Mouse (Mus musculus): ENCODE measurements around the gene Mbd3.
A peak's percentile ranks its signal among the peaks of the same experiment; 100 is the strongest.

Mbd3 gene

DNA sequence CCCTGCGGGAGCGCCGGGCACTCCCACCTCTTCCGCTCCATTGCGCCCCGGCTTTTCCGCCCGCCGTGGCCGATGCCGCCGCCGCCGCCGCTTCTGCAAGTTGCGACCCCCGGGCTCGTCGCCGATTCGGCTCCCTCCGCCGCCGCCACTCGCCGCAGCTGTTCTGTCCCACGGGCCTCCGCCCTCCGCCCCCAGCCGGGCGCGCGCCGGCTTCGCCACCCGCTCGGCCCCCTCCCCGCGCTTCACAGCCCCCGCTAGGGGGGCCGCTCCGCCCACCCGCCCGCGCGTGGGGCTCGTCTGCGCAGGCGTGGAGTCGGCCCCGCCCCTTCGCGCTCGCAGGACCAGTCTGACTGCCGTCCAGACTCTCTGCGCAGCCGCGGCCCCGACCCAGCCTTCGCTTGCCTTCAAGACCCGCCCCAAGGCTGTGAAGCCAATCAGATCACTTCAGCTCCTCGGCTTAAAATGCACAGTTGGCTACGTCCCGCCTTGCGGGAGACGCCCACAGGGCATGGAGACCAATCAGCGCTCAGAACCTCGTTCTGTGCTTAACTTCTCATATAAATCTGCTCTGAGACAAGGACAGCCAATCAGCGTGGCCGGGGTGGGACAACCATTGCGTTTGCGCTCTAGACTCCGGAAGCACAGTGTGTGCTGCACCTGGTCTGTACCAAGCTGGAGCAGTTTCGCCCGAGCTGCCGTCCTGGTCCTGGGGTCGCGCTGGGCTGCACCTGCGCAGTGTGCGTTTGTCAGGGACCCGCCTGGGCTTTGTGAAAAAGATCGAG is at the start of gene Mbd3:
Gene Mbd3 (minus strand): TSS at position 360 of the 782 bp plus-strand sequence.
- DNase-seq (ENCODE audit: low read depth, low spot score): peak; percentile 100

GRCm38 (mm10) chr10:80445898-80446601 is 46.7 kb upstream of the Mbd3 start:
- peak; percentile 83 for DNase-seq (ENCODE audit: low read depth, low spot score)

DNA sequence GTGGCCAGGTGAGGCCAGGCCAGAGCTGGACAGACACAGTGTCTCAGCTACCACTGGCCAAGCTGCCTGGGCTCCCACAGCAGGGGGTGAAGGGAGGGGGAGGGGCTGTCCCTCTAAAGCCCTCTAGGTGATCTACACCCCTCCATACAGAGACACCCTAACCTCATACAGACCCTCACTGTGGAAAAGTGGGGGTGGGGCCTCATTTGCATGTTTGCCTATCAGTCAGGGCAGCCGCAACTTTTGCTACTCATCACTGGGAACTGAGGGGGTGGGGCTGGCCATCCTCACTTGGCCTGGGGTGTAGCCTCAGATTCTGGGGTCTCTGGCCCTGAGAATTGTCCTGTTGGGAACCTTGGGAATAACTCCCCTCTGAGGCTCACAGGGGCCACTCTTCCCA is 45.7 kb upstream of the Mbd3 start:
- DNase-seq (ENCODE audit: low read depth, low spot score): no peak

GRCm38 (mm10) chr10:80444339-80445045 is 45.1 kb upstream of the Mbd3 start:
- no peak for DNase-seq (ENCODE audit: low read depth, low spot score)

GRCm38 (mm10) chr10:80443575-80444278 is 44.4 kb upstream of the Mbd3 start:
- DNase-seq (ENCODE audit: low read depth, low spot score): no peak

- DNase-seq (ENCODE audit: low read depth, low spot score): no peak
Measured at GRCm38 (mm10) chr10:80442989-80443388, 43.6 kb upstream of the Mbd3 start.

- no peak for DNase-seq (ENCODE audit: low read depth, low spot score)
Measured at GRCm38 (mm10) chr10:80441598-80441997, 42.2 kb upstream of the Mbd3 start.

DNA sequence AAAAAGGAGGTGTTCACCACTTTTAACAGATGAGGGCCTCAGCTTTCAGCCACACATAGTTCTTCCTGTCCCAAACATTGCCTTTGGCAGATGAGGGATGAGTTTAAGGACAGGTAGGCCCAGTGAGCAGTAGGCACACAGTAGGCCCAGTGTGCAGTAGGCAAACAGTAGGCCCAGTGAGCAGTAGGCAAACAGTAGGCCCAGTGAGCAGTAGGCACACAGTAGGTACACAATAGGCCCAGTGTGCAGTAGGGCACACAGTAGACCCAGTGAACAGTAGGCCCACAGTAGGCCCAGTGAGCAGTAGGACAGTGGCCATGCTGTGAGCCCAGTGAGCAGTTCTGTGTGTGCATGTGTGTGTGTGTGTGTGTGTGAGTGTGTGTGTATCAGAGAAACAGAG is 40.7 kb upstream of the Mbd3 start:
- DNase-seq (ENCODE audit: low read depth, low spot score): no peak

- no peak for DNase-seq (ENCODE audit: low read depth, low spot score)
Measured at GRCm38 (mm10) chr10:80437973-80438372, 38.6 kb upstream of the Mbd3 start.

DNA sequence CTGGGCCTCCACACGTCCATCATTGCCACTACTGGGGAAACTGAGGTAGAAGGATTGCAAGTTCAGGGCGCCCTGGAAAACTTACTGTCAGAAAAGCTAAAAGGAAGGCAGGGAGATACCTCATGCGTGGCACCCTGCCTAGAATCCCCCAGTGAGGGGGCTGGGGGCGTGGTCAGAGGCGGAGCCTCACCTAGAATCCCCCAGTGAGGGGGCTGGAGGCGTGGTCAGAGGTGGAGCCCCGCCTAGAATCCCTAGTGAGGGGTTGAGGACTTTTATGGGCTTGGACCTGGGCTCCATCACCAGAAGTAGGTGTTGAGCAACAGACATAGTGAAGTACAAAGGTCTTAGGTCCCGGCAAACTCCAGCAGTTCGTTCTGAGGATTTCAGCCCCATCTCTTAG is 36.9 kb upstream of the Mbd3 start:
- DNase-seq (ENCODE audit: low read depth, low spot score): no peak

GRCm38 (mm10) chr10:80435764-80436163 is 36.4 kb upstream of the Mbd3 start:
- DNase-seq (ENCODE audit: low read depth, low spot score): no peak

- no peak for DNase-seq (ENCODE audit: low read depth, low spot score)
Measured at GRCm38 (mm10) chr10:80434823-80435222, 35.5 kb upstream of the Mbd3 start.

DNA sequence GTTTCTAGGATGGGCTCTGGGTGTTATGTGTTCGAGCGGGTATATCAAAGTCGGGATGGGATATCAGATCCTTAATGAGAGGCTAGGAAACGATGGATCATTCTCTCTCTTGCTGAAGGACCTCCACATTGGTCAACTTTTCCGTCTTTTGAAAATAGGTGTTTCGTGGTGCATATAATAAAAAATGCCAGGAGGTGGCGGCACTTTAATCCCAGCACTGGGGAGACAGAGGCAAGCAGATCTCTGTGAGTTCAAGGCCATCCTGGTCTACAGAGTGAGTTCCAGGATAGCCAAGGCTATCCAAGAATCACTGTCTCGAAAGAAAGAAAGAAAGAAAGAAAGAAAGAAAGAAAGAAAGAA is 34.9 kb upstream of the Mbd3 start:
- DNase-seq (ENCODE audit: low read depth, low spot score): no peak

DNA sequence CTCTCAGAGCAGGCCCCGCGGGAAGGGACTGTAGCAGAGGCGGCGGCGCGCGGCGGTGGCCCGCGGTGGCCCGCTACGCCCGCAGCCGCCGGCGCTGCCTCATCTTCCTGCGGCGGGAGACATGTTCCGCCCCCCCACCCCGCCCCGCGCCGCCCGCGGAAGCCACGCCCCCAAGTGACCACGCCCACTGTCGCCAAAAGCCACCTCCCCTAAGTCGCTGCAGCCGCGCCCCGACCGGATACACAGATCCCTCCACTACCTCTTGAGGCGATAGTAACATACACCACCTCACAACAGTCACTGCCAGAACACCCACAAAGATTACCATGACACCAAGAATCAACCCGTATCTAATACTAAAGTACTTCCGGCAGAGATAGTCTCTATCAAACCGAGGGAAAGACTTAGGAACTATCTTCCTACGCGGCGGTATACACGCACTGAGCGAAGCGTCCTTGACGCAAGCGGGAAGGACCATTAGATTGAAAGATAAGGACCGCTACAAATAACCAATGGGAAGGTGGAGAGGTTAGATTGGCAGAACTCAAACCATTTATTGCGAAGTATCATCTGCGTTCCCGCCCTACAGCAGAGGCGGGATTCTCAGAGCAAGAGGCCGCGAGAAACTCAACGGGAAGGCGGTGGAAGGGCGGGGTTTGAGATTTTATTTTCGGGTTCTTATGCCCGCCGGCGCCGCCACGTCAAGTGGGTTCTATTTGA is 34.3 kb upstream of the Mbd3 start, which contains the start of gene Tcf3:
Gene Tcf3 (minus strand): TSS at position 135 of the 720 bp plus-strand sequence.
- peak; percentile 98 for DNase-seq (ENCODE audit: low read depth, low spot score)

DNA sequence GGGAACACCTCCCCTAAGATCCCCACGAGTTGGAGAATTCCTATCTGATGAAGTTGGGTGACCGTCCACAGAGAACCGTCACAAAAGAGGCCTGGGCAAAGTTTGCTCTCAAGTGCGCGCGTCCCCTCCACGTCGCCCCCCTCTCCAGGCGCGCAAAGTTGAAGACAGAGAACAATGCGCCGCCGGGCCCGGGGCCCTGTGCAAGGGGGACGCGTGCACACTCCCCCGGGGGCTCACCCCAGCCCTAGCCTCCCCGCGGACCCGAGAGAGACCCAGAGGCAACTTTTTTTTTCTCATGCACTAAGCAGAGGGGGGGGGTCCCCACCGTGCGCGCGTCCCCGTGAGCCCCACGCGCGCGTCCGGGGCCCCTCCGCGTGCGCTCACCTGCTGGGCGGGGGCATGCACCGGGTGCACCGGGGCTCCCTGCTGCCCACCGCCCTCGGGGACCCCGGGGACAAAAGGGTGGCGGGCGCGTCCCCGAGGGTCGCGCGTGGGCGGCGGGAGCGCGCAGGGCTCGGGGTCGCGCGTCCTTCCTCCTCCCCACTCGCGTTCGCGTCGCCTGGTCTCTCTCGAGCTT is 33.7 kb upstream of the Mbd3 start:
- peak; percentile 37 for DNase-seq (ENCODE audit: low read depth, low spot score)

DNA sequence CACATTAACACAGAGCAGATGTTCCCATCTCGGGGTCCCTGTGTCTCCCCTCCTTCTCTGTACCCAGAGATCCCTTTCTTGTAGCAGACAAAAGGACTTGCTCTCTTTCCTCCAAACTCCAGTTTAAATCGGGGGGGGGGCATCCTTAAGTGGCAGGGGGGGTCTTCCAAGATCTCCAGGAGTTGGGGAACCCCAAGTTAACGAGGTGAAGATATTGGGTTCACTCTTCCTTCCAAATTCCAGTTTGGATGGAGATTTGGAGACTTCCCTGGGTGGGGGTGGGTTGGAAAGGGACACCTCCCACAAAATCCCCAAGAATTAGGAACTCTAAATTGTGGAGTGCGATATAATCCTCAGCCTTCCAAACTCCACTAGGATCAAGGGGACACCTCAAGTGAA is 33.0 kb upstream of the Mbd3 start:
- DNase-seq (ENCODE audit: low read depth, low spot score): no peak

DNA sequence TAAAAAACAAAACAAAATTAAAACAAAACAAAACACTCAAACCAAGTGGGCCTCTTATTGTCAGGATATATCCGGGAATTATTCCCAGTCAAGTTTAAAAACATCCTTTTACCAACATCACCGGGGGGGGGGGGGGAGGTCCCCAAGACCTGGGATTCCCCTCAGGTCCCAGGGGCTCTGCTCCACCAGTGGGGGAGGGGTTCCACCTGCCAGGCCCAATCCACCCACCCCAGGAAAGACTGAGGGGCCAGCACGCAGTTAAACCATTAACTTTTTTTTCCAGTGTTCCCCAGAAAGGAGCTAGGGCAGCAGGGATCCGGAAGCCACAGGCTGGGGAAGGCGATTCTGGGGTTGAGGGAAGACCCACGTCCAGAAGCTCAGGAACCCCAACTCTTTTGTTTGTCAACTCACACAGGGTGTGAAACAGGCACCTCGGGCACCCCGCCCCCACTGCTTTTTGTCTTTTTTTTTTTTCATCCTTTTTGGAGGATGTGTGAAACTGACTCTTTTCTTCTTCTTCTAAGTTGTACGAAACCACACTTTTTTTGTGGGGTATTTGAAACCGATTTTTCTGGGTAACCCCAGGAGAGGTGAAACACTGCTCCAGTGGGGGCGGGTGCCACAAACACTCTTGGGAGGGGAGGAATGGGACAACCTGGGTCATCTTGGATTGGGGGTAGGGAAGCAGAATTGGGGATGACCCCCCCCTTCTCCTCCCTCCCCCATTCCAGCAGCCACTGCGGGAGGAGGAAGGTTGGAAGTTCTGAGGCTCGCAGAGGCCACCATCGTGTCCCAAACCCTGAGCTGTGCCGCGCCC is 32.4 kb upstream of the Mbd3 start:
- no peak for DNase-seq (ENCODE audit: low read depth, low spot score)

- DNase-seq (ENCODE audit: low read depth, low spot score): no peak
Measured at GRCm38 (mm10) chr10:80430375-80430980, 31.1 kb upstream of the Mbd3 start.

DNA sequence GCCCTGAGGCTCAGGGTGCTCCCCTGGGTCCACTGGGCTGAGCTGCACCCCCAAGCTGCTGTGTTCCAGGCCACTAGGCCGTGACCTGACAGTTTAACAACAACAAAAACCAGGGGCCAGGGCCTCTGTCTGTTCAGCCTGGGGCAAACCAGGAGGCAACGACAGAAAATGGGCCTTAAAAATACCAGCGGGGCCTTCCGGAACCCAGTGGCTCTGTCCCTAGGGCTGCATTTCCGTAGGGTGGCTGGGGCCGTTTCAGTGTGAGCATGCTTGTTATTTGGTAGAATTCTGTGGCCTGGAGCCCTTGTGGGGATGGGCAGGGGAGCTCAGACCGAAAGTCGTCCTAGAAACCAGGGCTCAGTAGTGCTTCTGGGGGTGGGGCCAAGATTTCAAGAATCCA is 30.4 kb upstream of the Mbd3 start:
- no peak for DNase-seq (ENCODE audit: low read depth, low spot score)

DNA sequence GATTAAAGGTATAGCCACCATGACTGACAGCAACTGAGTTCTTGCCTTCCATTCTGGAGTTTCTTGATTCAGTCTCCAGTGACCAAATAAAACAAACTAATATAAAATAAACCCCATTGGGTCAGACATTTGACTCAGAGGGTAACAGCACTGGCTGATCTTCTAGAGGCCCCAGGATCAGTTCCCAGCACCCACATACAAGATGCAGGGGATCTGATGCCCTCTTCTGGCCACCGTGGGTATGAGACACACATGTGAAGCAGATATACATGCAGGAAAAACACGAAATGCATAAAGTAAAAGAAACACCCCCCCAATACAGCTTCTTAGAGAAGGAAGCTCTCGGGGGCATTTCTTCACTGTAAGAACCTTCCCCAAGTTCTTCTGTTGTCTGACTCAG is 25.7 kb upstream of the Mbd3 start:
- DNase-seq (ENCODE audit: low read depth, low spot score): no peak
